Mouse (Mus musculus) adipocyte (in vitro differentiated cells): ENCODE data around the gene Nhlrc1.

Source experiments
- DNase-seq: peaks from one replicate; pipeline ENCODE4 v3.0.0-alpha.2; 2016; ENCODE audit warnings: low spot score

The Nhlrc1 gene

DNA sequence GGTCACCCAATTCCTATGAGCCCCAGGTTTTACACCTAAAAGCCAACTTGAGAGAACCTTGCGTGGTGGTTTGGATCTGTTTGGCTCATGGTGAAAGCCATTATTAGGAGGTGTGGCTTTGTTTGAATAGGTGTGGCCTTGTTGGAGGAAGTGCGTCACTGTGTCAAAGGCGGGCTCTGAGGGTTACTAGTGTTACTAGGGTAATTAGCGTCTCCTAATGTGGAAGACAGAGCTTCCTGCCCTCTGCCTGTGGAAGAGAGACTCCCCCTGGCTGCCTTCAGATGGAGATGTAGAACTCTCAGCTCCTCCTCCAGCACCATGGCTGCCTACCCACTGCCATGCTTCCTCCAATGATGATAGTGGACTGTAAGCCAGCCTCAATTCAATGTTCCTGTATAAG lies 13.1 kb downstream of the Nhlrc1 start:
- no peak for DNase-seq

GRCm38 (mm10) chr13:46999498-46999897 lies 15.2 kb downstream of the Nhlrc1 start:
- no peak for DNase-seq

- no peak for DNase-seq
Observed at GRCm38 (mm10) chr13:46997355-46997754, 17.3 kb downstream of the Nhlrc1 start.

GRCm38 (mm10) chr13:46993274-46993551 lies 21.4 kb downstream of the Nhlrc1 start:
- DNase-seq: no peak

DNA sequence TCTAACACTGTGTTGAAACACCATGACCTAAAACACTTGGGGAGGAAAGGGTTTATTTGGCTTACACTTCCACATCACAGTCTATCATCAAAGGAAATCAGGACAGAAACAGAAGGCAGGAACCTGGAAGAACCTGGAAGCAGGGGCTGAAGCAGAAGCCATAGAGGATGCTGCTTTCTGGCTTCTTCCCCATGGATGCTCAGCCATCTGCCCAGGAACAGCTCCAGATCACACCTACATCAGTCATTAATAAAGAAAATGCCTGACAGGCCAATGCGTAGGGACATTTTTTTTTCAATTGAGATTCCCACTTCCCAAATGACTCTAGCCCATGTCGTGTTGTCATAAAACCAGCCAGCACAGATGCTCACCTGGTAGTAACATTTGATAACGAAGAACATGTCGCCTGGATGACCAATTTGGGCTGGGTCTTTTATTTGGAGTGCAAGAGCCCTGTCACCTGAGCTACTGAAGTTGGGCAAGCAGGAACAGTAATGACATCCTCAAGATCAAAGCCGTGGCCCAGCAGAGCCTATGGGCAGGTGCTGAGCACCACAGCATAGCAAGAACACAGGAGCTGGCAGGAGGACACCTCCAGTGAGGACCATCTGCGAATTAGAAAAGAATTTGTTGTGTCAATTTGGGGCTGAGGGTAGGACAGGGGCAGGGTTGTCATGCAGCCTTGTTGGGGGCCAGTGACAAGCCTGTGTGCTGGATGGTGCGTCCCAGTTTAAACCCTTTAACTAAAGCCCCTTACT lies 22.0 kb downstream of the Nhlrc1 start:
- no peak for DNase-seq

GRCm38 (mm10) chr13:46990376-46991011 lies 24.2 kb downstream of the Nhlrc1 start:
- DNase-seq: no peak

- no peak for DNase-seq
Observed at GRCm38 (mm10) chr13:46987941-46988340, 26.7 kb downstream of the Nhlrc1 start.

DNA sequence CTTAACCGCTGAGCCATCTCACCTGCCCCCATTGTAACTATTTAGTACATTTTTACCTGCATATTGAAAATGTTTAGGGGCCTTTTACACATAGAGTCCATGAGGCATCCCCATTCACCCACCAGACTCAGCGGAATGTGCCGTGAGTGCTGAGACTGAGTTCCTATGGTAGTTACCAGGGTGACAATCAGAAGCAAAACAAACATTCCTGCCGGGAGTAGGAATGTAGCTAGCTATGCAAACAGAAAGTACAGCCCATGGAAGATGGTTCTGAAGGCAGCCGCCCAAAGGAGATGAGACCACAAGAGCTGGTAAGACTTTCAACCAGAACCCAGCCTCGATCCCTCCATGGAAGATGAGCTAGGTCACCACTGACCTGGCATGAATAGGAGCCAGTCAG lies 28.4 kb downstream of the Nhlrc1 start:
- DNase-seq: no peak

DNA sequence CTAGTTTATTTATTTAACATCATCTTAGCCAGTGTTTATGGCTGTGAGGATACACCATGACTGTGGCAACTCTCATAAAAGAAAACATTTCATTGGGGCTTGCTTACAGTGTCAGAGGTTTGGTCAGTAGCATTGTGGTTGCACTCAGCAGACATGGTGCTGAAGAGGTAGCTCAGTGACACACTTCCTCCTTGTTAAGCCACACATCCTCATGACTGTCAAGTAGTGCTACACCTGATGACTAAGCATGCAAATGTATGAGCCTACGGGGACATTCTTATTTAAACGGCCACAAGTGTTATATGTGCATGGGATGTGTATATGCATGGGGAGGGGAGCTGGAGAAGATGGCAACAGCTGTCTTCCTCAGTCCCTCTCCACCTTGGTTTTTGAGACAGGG lies 30.8 kb downstream of the Nhlrc1 start:
- DNase-seq: no peak

GRCm38 (mm10) chr13:46979836-46980490 lies 34.7 kb downstream of the Nhlrc1 start:
- DNase-seq: no peak

DNA sequence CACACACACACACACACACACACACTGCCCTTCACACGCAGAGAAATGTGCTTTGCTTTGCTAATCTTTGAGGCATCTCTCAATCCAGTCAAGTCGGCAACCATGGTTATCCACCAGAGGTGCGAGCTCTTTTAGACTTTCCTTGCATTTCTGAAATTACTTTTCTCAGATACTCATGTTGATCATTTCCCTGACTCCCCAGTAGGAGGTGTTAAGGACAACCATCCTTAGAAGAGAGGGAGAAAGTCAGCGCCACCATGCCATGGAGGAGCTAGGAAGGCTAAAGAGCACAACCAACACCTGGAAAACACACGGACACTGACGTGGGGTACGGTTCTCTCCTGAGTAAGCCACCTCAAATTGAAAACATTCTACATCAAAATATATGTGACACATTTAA lies 38.1 kb downstream of the Nhlrc1 start:
- no peak for DNase-seq

- DNase-seq: no peak
Observed at GRCm38 (mm10) chr13:46975930-46976329, 38.7 kb downstream of the Nhlrc1 start.

GRCm38 (mm10) chr13:46975031-46975551 lies 39.6 kb downstream of the Nhlrc1 start:
- DNase-seq: no peak

DNA sequence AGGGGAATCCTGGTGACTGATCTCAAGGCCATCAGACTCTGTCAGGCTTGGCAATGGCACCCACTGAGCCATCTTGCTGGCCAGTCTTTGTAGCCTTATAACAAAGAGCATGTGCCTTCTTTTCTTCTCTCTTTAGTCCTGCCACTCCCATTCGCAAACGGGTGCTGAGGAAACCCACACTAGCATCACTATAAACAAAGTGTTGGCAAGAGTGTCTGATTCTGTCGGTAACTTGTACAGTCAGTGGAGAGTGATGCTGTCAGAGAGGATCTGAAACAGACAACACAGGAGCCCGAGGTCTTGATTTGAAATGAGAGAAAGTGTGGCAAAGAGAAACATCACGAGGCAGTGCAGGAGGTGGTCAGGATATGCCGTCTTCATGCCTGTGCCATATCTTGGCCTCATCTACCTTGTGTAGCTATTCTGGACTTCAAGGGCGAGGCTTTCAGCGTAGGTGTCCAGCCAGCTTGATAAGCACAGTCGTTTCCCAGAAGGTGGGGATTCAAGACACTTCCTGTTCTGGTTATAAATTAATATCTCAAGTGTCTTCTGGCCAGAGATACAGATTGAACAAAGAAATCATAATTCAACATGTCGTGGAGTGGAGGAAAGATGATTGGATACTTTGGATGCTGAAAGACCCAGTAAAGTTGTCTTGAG lies 44.2 kb downstream of the Nhlrc1 start:
- no peak for DNase-seq

GRCm38 (mm10) chr13:46968626-46969025 lies 46.0 kb downstream of the Nhlrc1 start:
- no peak for DNase-seq

DNA sequence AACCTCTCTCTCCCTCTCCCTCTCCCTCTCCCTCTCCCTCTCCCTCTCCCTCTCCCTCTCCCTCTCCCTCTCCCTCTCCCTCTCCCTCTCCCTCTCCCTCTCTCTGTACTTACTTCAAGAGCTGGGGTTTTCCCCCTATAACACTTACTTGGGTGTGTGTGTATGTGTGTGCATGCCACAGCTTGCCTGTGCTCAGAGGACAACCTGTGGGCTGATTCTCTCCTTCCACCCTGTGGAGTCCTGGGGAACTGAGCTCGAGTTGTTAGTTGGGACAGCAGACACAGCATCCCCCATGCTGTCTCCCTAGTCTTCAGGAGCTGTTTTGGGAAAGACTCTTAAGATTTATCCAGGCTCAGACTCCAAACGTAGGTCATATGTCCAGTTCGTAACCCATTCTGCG lies 47.3 kb downstream of the Nhlrc1 start:
- DNase-seq: no peak
